Mouse (Mus musculus) erythroblast, adult 5-6 weeks (primary cell): ENCODE measurements around the gene Zfp94. TPM values are rescaled to one million over a fixed set of nuclear protein-coding genes. Genes with fewer than 3 reads are reported as not detected.
"Not testable (repeated sequence)": the region's sequence is repeated elsewhere in the genome, so short reads cannot be mapped to it uniquely, and the experiment has no call there.

ENCODE experiments used
- ATAC-seq: replicated peaks from 2 replicates; pipeline ENCODE4 v1.8.0; 2016; ENCODE audit warnings: moderate number of reproducible peaks, mild to moderate bottlenecking, moderate TSS enrichment, inconsistent platforms; ENCODE audit not compliant: poor library complexity, low FRiP score, severe bottlenecking
- total RNA-seq, 2 experiments: library from RNA; stranded (forward) in 1 of 2; stranded (reverse) in 1 of 2; fragments of 150-400 nt in 1 of 2; fragments of 200-764, 138-1000 nt in 1 of 2; gene quantifications; 2 replicates each; pipeline versions ENCODE4 v1.2.3 to v1.2.4; 2015 to 2017; ENCODE audit warnings: low replicate concordance in 2 of 2

Zfp94 gene
- total RNA-seq, 2 experiments from 2014 or later: 0.34 TPM; not detected in 1

- no peak; the same call in 1 of the 2 replicates for ATAC-seq
Measured at GRCm38 (mm10) chr7:24286090-24286489, 30.4 kb downstream of the Zfp94 start.

GRCm38 (mm10) chr7:24280858-24281145, 35.7 kb downstream of the Zfp94 start:
- no peak for ATAC-seq

- ATAC-seq: no peak
Measured at GRCm38 (mm10) chr7:24280031-24280857, 36.2 kb downstream of the Zfp94 start.

- not testable (repeated sequence) for ATAC-seq
Measured at GRCm38 (mm10) chr7:24278771-24279170, 37.7 kb downstream of the Zfp94 start.

GRCm38 (mm10) chr7:24274456-24274855, 42.0 kb downstream of the Zfp94 start:
- no peak for ATAC-seq

- no peak for ATAC-seq
Measured at GRCm38 (mm10) chr7:24271191-24271590, 45.3 kb downstream of the Zfp94 start.

- no peak for ATAC-seq
Measured at GRCm38 (mm10) chr7:24270288-24270672, 46.2 kb downstream of the Zfp94 start, which contains the start of gene Zfp93. Gene Zfp93, plus strand, starts transcription at chr7:24270420.

- ATAC-seq: no peak
Measured at GRCm38 (mm10) chr7:24269667-24270287, 46.7 kb downstream of the Zfp94 start.

- no peak for ATAC-seq
Measured at GRCm38 (mm10) chr7:24269256-24269655, 47.2 kb downstream of the Zfp94 start.

GRCm38 (mm10) chr7:24268176-24269155, 48.0 kb downstream of the Zfp94 start:
- no peak for ATAC-seq

GRCm38 (mm10) chr7:24260000-24260312, 56.5 kb downstream of the Zfp94 start:
- ATAC-seq: no peak

- ATAC-seq: no peak
Measured at GRCm38 (mm10) chr7:24259306-24259999, 57.0 kb downstream of the Zfp94 start.

- ATAC-seq: no peak
Measured at GRCm38 (mm10) chr7:24254633-24255474, 61.6 kb downstream of the Zfp94 start, which contains the start of gene Zfp108. Gene Zfp108, plus strand, starts transcription at chr7:24254794.

GRCm38 (mm10) chr7:24253779-24254615, 62.5 kb downstream of the Zfp94 start:
- no peak for ATAC-seq
